Mouse (Mus musculus) embryonic fibroblast, embryonic 13.5 days (primary cell): ENCODE results near the gene C3. TPM values are rescaled to one million over a fixed set of nuclear protein-coding genes. Genes with fewer than 3 reads are reported as not detected.

Experiments
- H3K27ac ChIP-seq: 2 replicates; pipeline ENCODE4 v1.5.1; 2012; ENCODE audit warnings: low read length, control low read depth, inconsistent platforms; ENCODE audit not compliant: insufficient read depth
- H3K4me1 ChIP-seq: 2 replicates; pipeline ENCODE4 v1.6.1; 2011; ENCODE audit warnings: low read length; ENCODE audit not compliant: control insufficient read depth, insufficient read depth
- H3K4me3 ChIP-seq: 2 replicates; pipeline ENCODE4 v1.5.1; 2011; ENCODE audit warnings: mild to moderate bottlenecking, control low read depth, low read length; ENCODE audit not compliant: insufficient read depth
- CTCF ChIP-seq: IDR thresholded peaks from 2 replicates; pipeline ENCODE4 v1.5.1; 2011; ENCODE audit warnings: mild to moderate bottlenecking, control low read depth, low read length, moderate library complexity, borderline replicate concordance; ENCODE audit not compliant: insufficient read depth
- POLR2A ChIP-seq: IDR thresholded peaks from 2 replicates; pipeline ENCODE4 v1.6.1; 2011; ENCODE audit warnings: low read depth, mild to moderate bottlenecking, control low read depth, low read length, moderate library complexity
- polyA plus RNA-seq: library from polyadenylated mRNA; stranded (reverse); fragments of >200 nt; gene quantifications from 2 replicates; pipeline ENCODE4 v1.2.4, GENCODE M21; 2011; ENCODE audit warnings: low read depth; ENCODE audit not compliant: missing spikeins, insufficient read length

C3 gene
- 3.9 TPM in 2 replicates for polyA plus RNA-seq

- H3K27ac ChIP-seq = no peak within 1 kb of the TSS
- H3K4me3 ChIP-seq = no peak within 1 kb of the TSS
- TF ChIP-seq POLR2A = no peak
- no peak for TF ChIP-seq CTCF
- no peaks in the 10 kb centered on the region for H3K4me1 ChIP-seq
Observed at GRCm38 (mm10) chr17:57228014-57228413, at the start of gene C3. Gene C3, minus strand, starts transcription at chr17:57228136.

- H3K4me3 ChIP-seq = peak overlapping the region; percentile 70
- H3K4me1 ChIP-seq = no peaks in the 10 kb centered on the region; the same call in 1 of the 2 replicates
- H3K27ac ChIP-seq = 0 out of 2 replicates have a peak overlapping the region, but pooled peaks have one; percentile 18
- peak; percentile 73; the same call in 1 of the 2 replicates for TF ChIP-seq CTCF
- no peak for TF ChIP-seq POLR2A
Observed at GRCm38 (mm10) chr17:57276634-57277121, 48.7 kb upstream of the C3 start.

GRCm38 (mm10) chr17:57275997-57276351 lies 48.0 kb upstream of the C3 start:
- peak overlapping the region; percentile 70 for H3K4me3 ChIP-seq
- no peaks in the 10 kb centered on the region; the same call in 1 of the 2 replicates for H3K4me1 ChIP-seq
- TF ChIP-seq POLR2A (no peak), CTCF (no peak)
- H3K27ac ChIP-seq = 0 out of 2 replicates have a peak overlapping the region, but pooled peaks have one; percentile 18

- Histone ChIP-seq H3K27ac (peak overlapping the region; percentile 32; the same call in 1 of the 2 replicates), H3K4me3 (peak overlapping the region; percentile 70), H3K4me1 (no peaks in the 10 kb centered on the region; the same call in 1 of the 2 replicates)
- no peak for TF ChIP-seq CTCF
- TF ChIP-seq POLR2A = peak; percentile 62
Observed at GRCm38 (mm10) chr17:57275111-57275996, 47.4 kb upstream of the C3 start.

- peak overlapping the region; percentile 32; the same call in 1 of the 2 replicates for H3K27ac ChIP-seq
Observed at GRCm38 (mm10) chr17:57274686-57275085, 46.8 kb upstream of the C3 start.

GRCm38 (mm10) chr17:57273846-57274245 lies 45.9 kb upstream of the C3 start:
- TF ChIP-seq POLR2A (no peak), CTCF (no peak)
- Histone ChIP-seq H3K4me1 (no peaks in the 10 kb centered on the region; the same call in 1 of the 2 replicates), H3K4me3 (no peak overlapping the region), H3K27ac (no peak overlapping the region)

More at GRCm38 (mm10) chr17:57274686-57275085, 46.8 kb upstream of the C3 start:
- H3K4me1 ChIP-seq = no peaks in the 10 kb centered on the region; the same call in 1 of the 2 replicates
- TF ChIP-seq CTCF (no peak), POLR2A (no peak)
- peak overlapping the region; percentile 70 for H3K4me3 ChIP-seq

GRCm38 (mm10) chr17:57271301-57271700 lies 43.4 kb upstream of the C3 start:
- no peak for TF ChIP-seq POLR2A
- no peak for TF ChIP-seq CTCF
- Histone ChIP-seq H3K4me3 (no peak overlapping the region), H3K4me1 (no peaks in the 10 kb centered on the region; the same call in 1 of the 2 replicates), H3K27ac (no peak overlapping the region)

GRCm38 (mm10) chr17:57267556-57268126 lies 39.7 kb upstream of the C3 start:
- Histone ChIP-seq H3K4me1 (no peaks in the 10 kb centered on the region), H3K27ac (no peak overlapping the region), H3K4me3 (no peak overlapping the region)
- TF ChIP-seq CTCF (no peak), POLR2A (no peak)

GRCm38 (mm10) chr17:57264972-57265945 lies 37.3 kb upstream of the C3 start:
- TF ChIP-seq POLR2A (no peak), CTCF (no peak)
- H3K4me1 ChIP-seq = no peaks in the 10 kb centered on the region
- no peak overlapping the region for H3K4me3 ChIP-seq
- no peak overlapping the region for H3K27ac ChIP-seq
